Mouse (Mus musculus) CH12.LX (cell line): ENCODE measurements around the gene Upf2. TPM values are rescaled to one million over a fixed set of nuclear protein-coding genes. Genes with fewer than 3 reads are reported as not detected.
"Not testable (repeated sequence)": the region's sequence is repeated elsewhere in the genome, so short reads cannot be mapped to it uniquely, and the experiment has no call there.

Source experiments
- DNase-seq: peaks from one replicate; pipeline ENCODE4 v3.0.0-alpha.2; 2013; ENCODE audit errors: extremely low read depth
- H3K27ac ChIP-seq: 2 replicates; pipeline ENCODE4 v1.5.1; 2012; ENCODE audit warnings: low read depth, mild to moderate bottlenecking, control low read depth, moderate library complexity; ENCODE audit not compliant: insufficient read depth
- H3K27me3 ChIP-seq: replicated peaks from 2 replicates; pipeline ENCODE3; 2012; ENCODE audit warnings: inconsistent platforms
- H3K36me3 ChIP-seq, 2 experiments: replicated peaks in 1 of 2; 2 replicates each; pipeline versions ENCODE3 to v1.6.1; 2012; ENCODE audit warnings: inconsistent platforms in 1 of 2, low read length in 1 of 2, mild to moderate bottlenecking in 1 of 2, mixed read lengths in 1 of 2, moderate library complexity in 1 of 2; ENCODE audit not compliant: control insufficient read depth in 1 of 2, insufficient read depth in 1 of 2
- H3K4me1 ChIP-seq, 2 experiments: 2 replicates each; pipeline ENCODE4 v1.6.1; 2012; ENCODE audit warnings: inconsistent platforms in 1 of 2, moderate library complexity in 1 of 2; ENCODE audit not compliant: insufficient read depth in 2 of 2, control insufficient read depth in 1 of 2
- H3K4me2 ChIP-seq: 2 replicates; pipeline ENCODE4 v1.6.1; 2012; ENCODE audit warnings: low read depth, mild to moderate bottlenecking, control low read depth; ENCODE audit not compliant: poor library complexity, insufficient read depth, severe bottlenecking
- H3K4me3 ChIP-seq, 3 experiments: fragments of 150-350 bp in 1 of 3; sonication (generic) in 1 of 3; replicated peaks in 1 of 3; 2 replicates each; pipeline versions ENCODE3 to v1.5.1; 2011 to 2012; ENCODE audit warnings: low read depth in 2 of 3, low read length in 2 of 3, mild to moderate bottlenecking in 2 of 3, moderate library complexity in 2 of 3, control low read depth in 1 of 3, improper control_type of control experiment in 1 of 3, inconsistent platforms in 1 of 3, mixed read lengths in 1 of 3; ENCODE audit not compliant: poor library complexity in 1 of 3
- H3K79me2 ChIP-seq: replicated peaks from 2 replicates; pipeline ENCODE4 v1.6.1; 2012; ENCODE audit warnings: mild to moderate bottlenecking, moderate library complexity; ENCODE audit not compliant: control insufficient read depth, poor library complexity, insufficient read depth, severe bottlenecking; ENCODE audit errors: extremely low read depth
- H3K9ac ChIP-seq: 2 replicates; pipeline ENCODE4 v1.6.1; 2012; ENCODE audit warnings: low read depth, mild to moderate bottlenecking, control low read depth, moderate library complexity; ENCODE audit not compliant: insufficient read depth
- H3K9me3 ChIP-seq: replicated peaks from 2 replicates; pipeline ENCODE3; 2012; ENCODE audit warnings: low read length, inconsistent platforms, mixed read lengths
- E2F4 ChIP-seq: IDR thresholded peaks from 2 replicates; pipeline ENCODE4 v1.6.1; 2011; ENCODE audit warnings: low read depth, low read length, improper control_type of control experiment; ENCODE audit not compliant: insufficient replicate concordance
- ELF1 ChIP-seq: IDR thresholded peaks from 2 replicates; pipeline ENCODE4 v1.6.1; 2014; ENCODE audit warnings: low read depth, mild to moderate bottlenecking, inconsistent platforms, low read length, improper control_type of control experiment
- HCFC1 ChIP-seq: IDR thresholded peaks from 2 replicates; pipeline ENCODE4 v1.6.1; 2012; ENCODE audit warnings: low read depth, mild to moderate bottlenecking, inconsistent platforms, low read length, improper control_type of control experiment
- JUND ChIP-seq: conservative IDR thresholded peaks from 2 replicates; pipeline ENCODE4 v1.6.1; 2011; ENCODE audit warnings: low read depth, low read length, improper control_type of control experiment
- MAX ChIP-seq: IDR thresholded peaks from 2 replicates; pipeline ENCODE4 v1.6.1; 2011; ENCODE audit warnings: low read length, improper control_type of control experiment
- MEF2A ChIP-seq: IDR thresholded peaks from 2 replicates; pipeline ENCODE4 v1.6.1; 2014; ENCODE audit warnings: low read depth, mild to moderate bottlenecking, inconsistent platforms, low read length, improper control_type of control experiment, borderline replicate concordance
- MXI1 ChIP-seq: IDR thresholded peaks from 2 replicates; pipeline ENCODE4 v1.6.1; 2011; ENCODE audit warnings: mild to moderate bottlenecking, low read depth, low read length, improper control_type of control experiment
- NRF1 ChIP-seq: IDR thresholded peaks from 2 replicates; pipeline ENCODE4 v1.6.1; 2014; ENCODE audit warnings: low read depth, mild to moderate bottlenecking, inconsistent platforms, low read length, improper control_type of control experiment, moderate library complexity
- RCOR1 ChIP-seq: conservative IDR thresholded peaks from 2 replicates; pipeline ENCODE4 v1.6.1; 2012; ENCODE audit warnings: low read depth, mild to moderate bottlenecking, inconsistent platforms, low read length, improper control_type of control experiment
- ZNF384 ChIP-seq: IDR thresholded peaks from 2 replicates; pipeline ENCODE4 v1.6.1; 2012; ENCODE audit warnings: low read depth, low read length, improper control_type of control experiment, inconsistent platforms
- dilution Hi-C: fragments of 300-500 bp; cut with MboI; formaldehyde crosslinking; loops from 2 replicates; pipeline ENCODE4 v1.14.3; 2020; ENCODE audit warnings: low sequenced_read_pairs; ENCODE audit not compliant: extremely low pct_unique_long_range_greater_than_20kb, extremely low pct_ligation_motif_present
- in situ Hi-C: fragments of 300-500 bp; cut with MboI; formaldehyde crosslinking; loops from 3 replicates; pipeline ENCODE4 v1.14.3; 2019; ENCODE audit warnings: low sequenced_read_pairs, low pct_ligation_motif_present, low pct_unique_long_range_greater_than_20kb, mixed read lengths
- polyA plus RNA-seq: library from polyadenylated mRNA; unstranded; fragments of >175 nt; gene quantifications from 2 replicates; pipeline ENCODE4 v1.2.1, GENCODE M21; 2012; ENCODE audit warnings: low read depth; ENCODE audit not compliant: insufficient read length
- total RNA-seq, 2 experiments: library from RNA; depleted of rRNA; stranded (reverse); fragments of 300-350 nt in 1 of 2; fragments of >200 nt in 1 of 2; gene quantifications; 2 replicates each; pipeline ENCODE4 v1.2.3; 2012 to 2014

Gene Upf2
- total and polyA plus RNA-seq, 3 experiments, result 9.3 to 27.0 (median 13.4) TPM

GRCm38 (mm10) chr2:6003949-6004348 is 52.7 kb downstream of the Upf2 start:
- dilution Hi-C loops, result no loop called here
- Histone ChIP-seq H3K4me2 (no peak overlapping the region), H3K36me3 (peaks cover 4 to 46% of the 10 kb centered on the region in 2 experiments), H3K4me3 (no peak overlapping the region), H3K27ac (no peak overlapping the region), H3K79me2 (no peaks in the 10 kb centered on the region), H3K9ac (no peak overlapping the region)
- in situ Hi-C loops, result loop anchor here (25.0 kb wide), 1 partner anchor 408 kb away; no protein-coding TSS in a partner anchor
- TF ChIP-seq JUND (no peak), ZNF384 (no peak), NRF1 (no peak)
- TF ChIP-seq, all 38 proteins: peak for 0
- Histone ChIP-seq H3K9me3 (no peaks in the 10 kb centered on the region), H3K27me3 (no peaks in the 10 kb centered on the region), H3K4me1 (peaks cover 0 to 5% of the 10 kb centered on the region in 2 experiments; a peak in 2 of 4 replicates)
- no peak for DNase-seq

GRCm38 (mm10) chr2:6014532-6014931 is 63.3 kb downstream of the Upf2 start:
- dilution Hi-C loops, result no loop called here

GRCm38 (mm10) chr2:6015182-6015581 is 63.9 kb downstream of the Upf2 start:
- H3K4me3 ChIP-seq, H3K9ac ChIP-seq, H3K79me2 ChIP-seq, dilution Hi-C loops, H3K9me3 ChIP-seq, H3K27ac ChIP-seq, H3K27me3 ChIP-seq, H3K4me2 ChIP-seq, H3K4me1 ChIP-seq, DNase-seq: not testable (repeated sequence)
- H3K36me3 ChIP-seq, result peaks cover 15 to 49% of the 10 kb centered on the region in 2 experiments
- in situ Hi-C loops, result loop anchor here (25.0 kb wide), 1 partner anchor 397 kb away; no protein-coding TSS in a partner anchor

More at GRCm38 (mm10) chr2:6014532-6014931, 63.3 kb downstream of the Upf2 start:
- no peaks in the 10 kb centered on the region for H3K79me2 ChIP-seq
- no peak overlapping the region for H3K27ac ChIP-seq
- in situ Hi-C loops, result loop anchor here (25.0 kb wide), 1 partner anchor 398 kb away; no protein-coding TSS in a partner anchor
- no peaks in the 10 kb centered on the region for H3K4me1 ChIP-seq
- no peak for DNase-seq
- H3K27me3 ChIP-seq, result no peaks in the 10 kb centered on the region
- H3K36me3 ChIP-seq, result peaks cover 9 to 43% of the 10 kb centered on the region in 2 experiments
- H3K9ac ChIP-seq, result no peak overlapping the region
- no peak overlapping the region for H3K4me2 ChIP-seq
- TF ChIP-seq ELF1 (no peak), MAX (no peak), NRF1 (no peak), MEF2A (no peak), RCOR1 (no peak), HCFC1 (no peak), E2F4 (no peak), MXI1 (no peak)
- H3K4me3 ChIP-seq, result no peak overlapping the region
- no peaks in the 10 kb centered on the region for H3K9me3 ChIP-seq
